Mouse (Mus musculus) forebrain, postnatal 0 days (tissue): ENCODE measurements around the gene Prpf38b. TPM values are rescaled to one million over a fixed set of nuclear protein-coding genes. Genes with fewer than 3 reads are reported as not detected.

Source experiments
- ATAC-seq: fragments of 200-750 bp; cut with Nextera tagmentation; 2 replicates; pipeline ENCODE4 v1.8.0; 2017; ENCODE audit warnings: mild to moderate bottlenecking, moderate library complexity
- DNase-seq: peaks from one replicate; pipeline ENCODE4 v3.0.0-alpha.2; 2015
- H3K27ac ChIP-seq: fragments of 300-500 bp; sonication (generic); 2 replicates; pipeline ENCODE4 v1.5.1; 2014; ENCODE audit warnings: low read depth, mild to moderate bottlenecking, antibody characterized with exemption, low read length, moderate library complexity, mixed read lengths
- H3K27me3 ChIP-seq: fragments of 300-500 bp; sonication (generic); 2 replicates; pipeline ENCODE4 v1.6.1; 2014; ENCODE audit warnings: mild to moderate bottlenecking, low read length, mixed read lengths; ENCODE audit not compliant: insufficient read depth
- H3K36me3 ChIP-seq: fragments of 300-500 bp; sonication (generic); 2 replicates; pipeline ENCODE4 v1.6.1; 2014; ENCODE audit warnings: mild to moderate bottlenecking, moderate library complexity; ENCODE audit not compliant: insufficient read depth
- H3K4me1 ChIP-seq: fragments of 300-500 bp; sonication (generic); 2 replicates; pipeline ENCODE4 v1.6.1; 2014; ENCODE audit warnings: antibody characterized with exemption; ENCODE audit not compliant: insufficient read depth
- H3K4me2 ChIP-seq: fragments of 300-500 bp; sonication (generic); 2 replicates; pipeline ENCODE4 v1.6.1; 2014; ENCODE audit warnings: low read depth, mild to moderate bottlenecking, moderate library complexity
- H3K4me3 ChIP-seq: fragments of 300-500 bp; sonication (generic); 2 replicates; pipeline ENCODE4 v1.5.1; 2014; ENCODE audit warnings: low read depth, low read length, mixed read lengths
- H3K9ac ChIP-seq: fragments of 300-500 bp; sonication (generic); 2 replicates; pipeline ENCODE4 v1.6.1; 2014; ENCODE audit warnings: mild to moderate bottlenecking
- H3K9me3 ChIP-seq: fragments of 300-500 bp; sonication (generic); 2 replicates; pipeline ENCODE4 v1.6.1; 2016; ENCODE audit warnings: low read length
- CTCF ChIP-seq: sonication (generic); IDR thresholded peaks from 2 replicates; pipeline ENCODE4 v1.5.1; 2016; ENCODE audit warnings: antibody characterized with exemption, control low read depth, low read depth
- WGBS: fragments of 180-500 bp; shearing (Covaris S2); extraction: QIAGEN DNeasy Blood & Tissue Kit; methylation state at CpG from one replicate; pipeline ENCODE4 v1.1.7; 2014; 5-methylcytosine and 5-hydroxymethylcytosine counted together
- polyA plus RNA-seq: library from polyadenylated mRNA; unstranded; fragments of >200 nt; fragmentation: Nextera tagmentation; extraction: Ambion mirVana; gene quantifications from 2 replicates; pipeline ENCODE4 v1.2.1, GENCODE M21; 2015
- total RNA-seq: library from RNA; depleted of rRNA; stranded (reverse); fragments of >200 nt; gene quantifications from 2 replicates; pipeline ENCODE4 v1.2.3, GENCODE M21; 2014

Prpf38b gene
- total and polyA plus RNA-seq, 2 experiments from 2014 or later, result 33.4 to 34.3 TPM

GRCm38 (mm10) chr3:108902038-108902437 lies 9.5 kb downstream of the Prpf38b start:
- TF ChIP-seq CTCF, result no peak
- ATAC-seq (no peak), DNase-seq (no peak)
- Histone ChIP-seq H3K4me2 (no peak overlapping the region), H3K9ac (no peak overlapping the region), H3K4me1 (no peaks in the 10 kb centered on the region), H3K4me3 (no peak overlapping the region), H3K27me3 (no peaks in the 10 kb centered on the region), H3K36me3 (peaks cover 30% of the 10 kb centered on the region), H3K27ac (no peak overlapping the region), H3K9me3 (no peaks in the 10 kb centered on the region)
- 52% methylated on average over 2 of the region's 2 CpGs for WGBS

GRCm38 (mm10) chr3:108900681-108901080 lies 10.8 kb downstream of the Prpf38b start:
- Histone ChIP-seq H3K4me3 (no peak overlapping the region), H3K36me3 (peaks cover 22% of the 10 kb centered on the region), H3K9me3 (no peaks in the 10 kb centered on the region), H3K27me3 (no peaks in the 10 kb centered on the region), H3K27ac (no peak overlapping the region), H3K9ac (no peak overlapping the region), H3K4me1 (no peaks in the 10 kb centered on the region), H3K4me2 (no peak overlapping the region)
- WGBS, result 81% methylated on average over 5 of the region's 5 CpGs
- ATAC-seq (no peak), DNase-seq (no peak)
- no peak for TF ChIP-seq CTCF

- 88% methylated on average over 3 of the region's 3 CpGs for WGBS
- Histone ChIP-seq H3K9ac (no peak overlapping the region), H3K4me1 (no peaks in the 10 kb centered on the region), H3K4me3 (no peak overlapping the region), H3K36me3 (peaks cover 18% of the 10 kb centered on the region), H3K4me2 (no peak overlapping the region), H3K9me3 (no peaks in the 10 kb centered on the region), H3K27ac (no peak overlapping the region), H3K27me3 (no peaks in the 10 kb centered on the region)
- DNase-seq, result no peak
- TF ChIP-seq CTCF, result no peak
- no peak for ATAC-seq
Measured at GRCm38 (mm10) chr3:108900147-108900546, 11.4 kb downstream of the Prpf38b start.

- TF ChIP-seq CTCF, result no peak
- H3K9ac ChIP-seq, result no peak overlapping the region
- no peaks in the 10 kb centered on the region for H3K9me3 ChIP-seq
- H3K27ac ChIP-seq, result no peak overlapping the region
- DNase-seq, result no peak
- H3K27me3 ChIP-seq, result no peaks in the 10 kb centered on the region
- H3K4me3 ChIP-seq, result no peak overlapping the region
- peak; percentile 19; the same call in 1 of the 2 replicates for ATAC-seq
- no peak overlapping the region for H3K4me2 ChIP-seq
- WGBS, result over 99% methylated on average over 4 of the region's 4 CpGs
- H3K4me1 ChIP-seq, result no peaks in the 10 kb centered on the region
- peaks cover 3% of the 10 kb centered on the region for H3K36me3 ChIP-seq
Measured at GRCm38 (mm10) chr3:108898640-108899039, 12.9 kb downstream of the Prpf38b start.

- H3K4me1 ChIP-seq, result no peaks in the 10 kb centered on the region
- WGBS, result 82% methylated on average over 4 of the region's 4 CpGs
- ATAC-seq, result no peak
- no peak overlapping the region for H3K4me3 ChIP-seq
- no peak overlapping the region for H3K27ac ChIP-seq
- no peak overlapping the region for H3K4me2 ChIP-seq
- H3K9ac ChIP-seq, result no peak overlapping the region
- no peaks in the 10 kb centered on the region for H3K9me3 ChIP-seq
- DNase-seq, result no peak
- no peaks in the 10 kb centered on the region for H3K36me3 ChIP-seq
- TF ChIP-seq CTCF, result no peak
- H3K27me3 ChIP-seq, result no peaks in the 10 kb centered on the region
Measured at GRCm38 (mm10) chr3:108892914-108893313, 18.6 kb downstream of the Prpf38b start.

GRCm38 (mm10) chr3:108892080-108892479 lies 19.4 kb downstream of the Prpf38b start:
- no peaks in the 10 kb centered on the region for H3K36me3 ChIP-seq
- no peak overlapping the region for H3K27ac ChIP-seq
- no peak for ATAC-seq
- TF ChIP-seq CTCF, result no peak
- no peak overlapping the region for H3K9ac ChIP-seq
- no peak for DNase-seq
- no peak overlapping the region for H3K4me2 ChIP-seq
- no peaks in the 10 kb centered on the region for H3K4me1 ChIP-seq
- no peaks in the 10 kb centered on the region for H3K9me3 ChIP-seq
- WGBS, result 81% methylated on average over 1 of the region's 1 CpGs
- H3K27me3 ChIP-seq, result no peaks in the 10 kb centered on the region
- no peak overlapping the region for H3K4me3 ChIP-seq

GRCm38 (mm10) chr3:108889908-108890307 lies 21.6 kb downstream of the Prpf38b start, which contains the start of gene Fndc7:
Gene Fndc7, minus strand, starts transcription at chr3:108890008.
- H3K36me3 ChIP-seq, result no peaks in the 10 kb centered on the region
- 94% methylated on average over 1 of the region's 1 CpGs for WGBS
- no peak within 1 kb of the TSS for H3K4me2 ChIP-seq
- H3K27me3 ChIP-seq, result no peaks in the 10 kb centered on the region
- no peak within 1 kb of the TSS for H3K27ac ChIP-seq
- no peak for TF ChIP-seq CTCF
- H3K9ac ChIP-seq, result no peak within 1 kb of the TSS
- no peaks in the 10 kb centered on the region for H3K4me1 ChIP-seq
- ATAC-seq, result no peak
- DNase-seq, result no peak
- H3K9me3 ChIP-seq, result no peaks in the 10 kb centered on the region
- H3K4me3 ChIP-seq, result no peak within 1 kb of the TSS

GRCm38 (mm10) chr3:108887618-108887975 lies 23.9 kb downstream of the Prpf38b start:
- H3K4me3 ChIP-seq, result no peak overlapping the region
- H3K4me2 ChIP-seq, result no peak overlapping the region
- no peaks in the 10 kb centered on the region for H3K27me3 ChIP-seq
- WGBS, result 98% methylated on average over 3 of the region's 3 CpGs
- H3K9me3 ChIP-seq, result no peaks in the 10 kb centered on the region
- DNase-seq (no peak), ATAC-seq (no peak)
- no peak overlapping the region for H3K27ac ChIP-seq
- H3K4me1 ChIP-seq, result 0 out of 2 replicates have a peak, but pooled peaks cover 2% of the 10 kb centered on the region
- no peak for TF ChIP-seq CTCF
- no peaks in the 10 kb centered on the region for H3K36me3 ChIP-seq
- H3K9ac ChIP-seq, result no peak overlapping the region
